Mouse (Mus musculus) liver, embryonic 14.5 days (tissue): Measurements from ENCODE around the gene Hepacam2. TPM values are rescaled to one million over a fixed set of nuclear protein-coding genes. Genes with fewer than 3 reads are reported as not detected.

Experiments
- ATAC-seq: fragments of 200-750 bp; cut with Nextera tagmentation; 2 replicates; pipeline ENCODE4 v1.8.0; 2017; ENCODE audit warnings: moderate number of reproducible peaks, mild to moderate bottlenecking, moderate library complexity; ENCODE audit not compliant: insufficient read depth
- DNase-seq, 3 experiments: peaks; one replicate each; pipeline ENCODE4 v3.0.0-alpha.2; 2012 to 2013; ENCODE audit warnings: low read depth in 3 of 3, low spot score in 3 of 3
- H3K27ac ChIP-seq: fragments of 300-500 bp; sonication (generic); 2 replicates; pipeline ENCODE4 v1.5.1; 2014; ENCODE audit warnings: moderate library complexity, mild to moderate bottlenecking, control low read depth, inconsistent platforms
- H3K27me3 ChIP-seq: fragments of 300-500 bp; sonication (generic); 2 replicates; pipeline ENCODE4 v1.6.1; 2014; ENCODE audit warnings: mild to moderate bottlenecking, low read length, moderate library complexity; ENCODE audit not compliant: control insufficient read depth, insufficient read depth
- H3K36me3 ChIP-seq: fragments of 300-500 bp; sonication (generic); replicated peaks from 2 replicates; pipeline ENCODE4 v1.6.1; 2014; ENCODE audit warnings: low read depth; ENCODE audit not compliant: control insufficient read depth, insufficient read depth
- H3K4me1 ChIP-seq, 2 experiments: fragments of 200-500 bp in 1 of 2; fragments of 300-500 bp in 1 of 2; sonication (generic) in 1 of 2; replicated peaks; 2 replicates each; pipeline ENCODE4 v1.6.1; 2012 to 2014; ENCODE audit warnings: antibody characterized with exemption in 1 of 2, inconsistent platforms in 1 of 2, low read length in 1 of 2; ENCODE audit not compliant: control insufficient read depth in 2 of 2, insufficient read depth in 2 of 2
- H3K4me2 ChIP-seq: fragments of 300-500 bp; sonication (generic); 2 replicates; pipeline ENCODE4 v1.6.1; 2014; ENCODE audit warnings: low read depth, mild to moderate bottlenecking, control low read depth, moderate library complexity
- H3K4me3 ChIP-seq, 2 experiments: fragments of 200-500 bp in 1 of 2; fragments of 300-500 bp in 1 of 2; sonication (generic) in 1 of 2; 2 replicates each; pipeline ENCODE4 v1.5.1; 2012 to 2014; ENCODE audit warnings: low read depth in 2 of 2, low read length in 2 of 2, mild to moderate bottlenecking in 2 of 2, control low read depth in 1 of 2, inconsistent platforms in 1 of 2, moderate library complexity in 1 of 2; ENCODE audit not compliant: insufficient read depth in 1 of 2
- H3K9ac ChIP-seq: fragments of 300-500 bp; sonication (generic); replicated peaks from 2 replicates; pipeline ENCODE4 v1.6.1; 2014; ENCODE audit warnings: mild to moderate bottlenecking, control low read depth, moderate library complexity
- H3K9me3 ChIP-seq: fragments of 300-500 bp; sonication (generic); 2 replicates; pipeline ENCODE4 v1.6.1; 2016; ENCODE audit warnings: low read length, mixed read lengths; ENCODE audit not compliant: control insufficient read depth
- CTCF ChIP-seq: IDR thresholded peaks from 2 replicates; pipeline ENCODE4 v1.5.1; 2016; ENCODE audit warnings: antibody characterized with exemption, low read depth, control low read depth
- EP300 ChIP-seq: IDR thresholded peaks from 2 replicates; pipeline ENCODE4 v1.6.1; 2016; ENCODE audit warnings: antibody characterized with exemption, low read depth
- WGBS: fragments of 180-500 bp; shearing (Covaris S2); extraction: QIAGEN DNeasy Blood & Tissue Kit; methylation state at CpG from one replicate; pipeline ENCODE4 v1.1.7; 2014; ENCODE audit not compliant: insufficient replicate concordance; 5-methylcytosine and 5-hydroxymethylcytosine counted together
- polyA plus RNA-seq, 2 experiments: library from polyadenylated mRNA; depleted of rRNA in 1 of 2; stranded (reverse) in 1 of 2; unstranded in 1 of 2; fragments of >200 nt; fragmentation: Nextera tagmentation in 1 of 2; extraction: Ambion mirVana in 1 of 2; gene quantifications; 2 replicates each; pipeline versions ENCODE4 v1.2.1 to v1.2.3; 2012 to 2014

The Hepacam2 gene
- polyA plus RNA-seq, 2 experiments, result 0.03 TPM; not detected in 1

GRCm38 (mm10) chr6:3487355-3487754, 10.7 kb downstream of the Hepacam2 start:
- WGBS, result 61% methylated on average over 1 of the region's 1 CpGs
- H3K36me3 ChIP-seq, result no peaks in the 10 kb centered on the region
- H3K27ac ChIP-seq, result no peak overlapping the region
- no peak overlapping the region for H3K9ac ChIP-seq
- H3K4me3 ChIP-seq, result no peak overlapping the region
- no peak for TF ChIP-seq CTCF
- TF ChIP-seq EP300, result no peak
- no peak overlapping the region for H3K4me2 ChIP-seq
- no peak for DNase-seq
- no peak for ATAC-seq
- no peaks in the 10 kb centered on the region for H3K4me1 ChIP-seq
- no peaks in the 10 kb centered on the region for H3K9me3 ChIP-seq
- H3K27me3 ChIP-seq, result no peaks in the 10 kb centered on the region

DNA sequence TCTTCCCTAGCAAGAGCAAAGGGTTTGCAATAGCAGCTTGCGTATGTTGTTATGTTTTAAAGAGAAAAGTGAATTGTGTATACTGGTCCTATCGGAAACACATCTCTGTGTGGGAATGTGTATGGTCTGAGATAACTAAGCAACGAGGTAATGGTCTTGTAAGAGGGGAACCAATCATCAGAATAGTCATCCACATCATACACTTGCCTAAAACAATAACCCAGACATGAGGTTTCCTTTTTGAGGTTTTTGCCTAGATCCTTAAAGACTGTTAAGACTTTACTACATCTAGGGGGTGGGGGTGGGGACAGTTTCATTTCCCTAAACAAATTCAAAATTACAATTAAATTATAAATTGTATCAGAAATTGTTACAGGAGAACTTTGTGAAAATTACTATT, 13.0 kb downstream of the Hepacam2 start:
- H3K36me3 ChIP-seq, result no peaks in the 10 kb centered on the region
- TF ChIP-seq EP300 (no peak), CTCF (no peak)
- 41% methylated on average over 3 of the region's 3 CpGs for WGBS
- DNase-seq, result no peak
- H3K4me3 ChIP-seq, result no peak overlapping the region
- no peak overlapping the region for H3K9ac ChIP-seq
- no peak overlapping the region for H3K27ac ChIP-seq
- H3K27me3 ChIP-seq, result no peaks in the 10 kb centered on the region
- H3K4me2 ChIP-seq, result no peak overlapping the region
- no peaks in the 10 kb centered on the region for H3K9me3 ChIP-seq
- no peaks in the 10 kb centered on the region for H3K4me1 ChIP-seq
- no peak for ATAC-seq

DNA sequence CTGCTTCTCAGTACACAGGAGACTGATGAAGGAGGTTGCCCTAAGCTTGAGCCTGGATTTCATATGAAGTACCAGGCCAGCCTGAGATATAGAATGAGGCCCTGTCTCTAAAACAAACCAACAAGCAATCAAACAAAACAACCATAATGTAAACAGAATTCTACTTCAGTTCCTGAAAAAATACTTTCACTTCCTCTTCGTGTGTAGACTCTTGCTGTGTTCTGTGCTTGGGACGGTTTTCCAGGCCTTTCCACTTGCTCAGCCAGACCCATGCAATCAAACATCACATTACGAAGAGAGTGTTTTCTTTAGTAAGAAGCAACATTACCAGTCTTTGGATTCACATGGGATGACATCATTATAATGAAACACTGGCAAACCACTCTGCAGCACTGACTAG, 16.4 kb downstream of the Hepacam2 start:
- Histone ChIP-seq H3K4me1 (no peaks in the 10 kb centered on the region), H3K4me2 (no peak overlapping the region), H3K9ac (no peak overlapping the region), H3K27me3 (no peaks in the 10 kb centered on the region), H3K27ac (no peak overlapping the region), H3K36me3 (no peaks in the 10 kb centered on the region), H3K9me3 (no peaks in the 10 kb centered on the region), H3K4me3 (no peak overlapping the region)
- ATAC-seq (no peak), DNase-seq (no peak)
- 42% methylated on average over 3 of the region's 3 CpGs for WGBS
- TF ChIP-seq CTCF (no peak), EP300 (no peak)

DNA sequence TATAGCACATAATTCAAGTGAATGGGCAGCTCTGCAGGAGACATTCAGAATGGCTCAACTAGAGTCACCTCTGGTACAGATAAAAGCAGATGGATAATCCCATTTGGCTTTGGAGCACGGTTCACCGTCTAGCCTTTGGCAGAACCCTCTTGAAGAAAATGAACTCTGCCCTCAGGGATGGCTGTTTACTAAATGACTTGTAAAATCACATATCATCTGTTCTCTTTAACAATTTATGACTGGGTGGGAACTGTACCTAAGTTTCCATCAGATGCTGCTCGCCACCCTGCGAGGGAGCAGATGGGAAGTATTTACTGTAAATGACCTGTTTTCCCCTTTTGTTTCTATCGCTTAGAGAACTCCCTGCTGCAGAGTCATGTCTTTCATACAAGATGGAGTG, 18.2 kb downstream of the Hepacam2 start:
- no peaks in the 10 kb centered on the region for H3K9me3 ChIP-seq
- no peak overlapping the region for H3K4me3 ChIP-seq
- no peaks in the 10 kb centered on the region for H3K36me3 ChIP-seq
- TF ChIP-seq CTCF (no peak), EP300 (no peak)
- no peak overlapping the region for H3K27ac ChIP-seq
- no peaks in the 10 kb centered on the region for H3K4me1 ChIP-seq
- H3K9ac ChIP-seq, result no peak overlapping the region
- H3K27me3 ChIP-seq, result no peaks in the 10 kb centered on the region
- no peak overlapping the region for H3K4me2 ChIP-seq
- ATAC-seq (no peak), DNase-seq (no peak)
- 63% methylated on average over 5 of the region's 5 CpGs for WGBS

DNA sequence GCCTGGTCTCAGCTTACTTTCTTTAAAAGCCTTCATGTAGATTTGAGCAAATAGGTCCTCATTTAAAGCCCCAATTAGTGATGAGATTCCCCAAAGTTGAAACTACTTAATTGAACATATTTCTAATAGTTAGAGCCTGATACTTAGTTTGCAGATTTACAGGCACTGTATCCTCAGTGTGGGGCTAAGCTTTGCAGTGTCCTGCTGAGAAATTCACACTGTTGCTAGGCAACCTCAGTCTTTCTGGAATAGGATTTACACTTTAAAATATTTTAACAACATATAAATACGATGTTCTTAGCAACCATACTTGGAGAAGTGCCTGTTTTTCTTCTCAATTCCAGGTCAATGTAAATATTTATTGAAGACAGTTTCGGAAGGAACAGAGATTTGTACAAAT, 21.8 kb downstream of the Hepacam2 start:
- no peak for TF ChIP-seq CTCF
- no peak for TF ChIP-seq EP300

More for the DNA sequence above, 21.8 kb downstream of the Hepacam2 start:
- Histone ChIP-seq H3K27me3 (no peaks in the 10 kb centered on the region), H3K4me1 (no peaks in the 10 kb centered on the region), H3K4me2 (no peak overlapping the region), H3K9me3 (no peaks in the 10 kb centered on the region), H3K9ac (no peak overlapping the region), H3K4me3 (no peak overlapping the region), H3K36me3 (no peaks in the 10 kb centered on the region), H3K27ac (no peak overlapping the region)
- 47% methylated on average over 2 of the region's 2 CpGs for WGBS
- DNase-seq (no peak), ATAC-seq (no peak)
